Mouse (Mus musculus): ENCODE data around the gene Flot1. TPM values are rescaled to one million over a fixed set of nuclear protein-coding genes. Genes with fewer than 3 reads are reported as not detected.

Gene Flot1
- polyA plus RNA-seq, 1 experiment from 2014 or later = 46.9 TPM

DNA sequence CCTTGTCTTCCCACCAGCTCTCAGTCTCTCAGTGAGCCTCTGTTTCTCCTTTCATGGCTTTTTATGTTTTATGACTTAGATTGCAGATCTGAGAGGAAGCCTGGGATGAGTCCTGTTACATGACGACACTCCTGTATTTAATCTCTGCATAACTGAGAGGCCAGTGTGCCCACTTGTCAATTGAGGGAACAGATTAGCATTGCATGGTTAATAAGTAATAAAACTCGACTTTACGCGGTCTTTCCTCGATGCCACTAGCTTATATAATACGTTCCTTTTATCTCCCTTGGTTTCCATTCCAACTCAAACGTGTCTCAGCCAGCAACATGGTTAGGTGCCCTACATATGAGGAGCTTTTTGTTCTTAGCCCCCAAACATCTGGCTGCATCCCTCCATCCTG is 7.2 kb upstream of the Flot1 start:
- peaks cover 12% of the 10 kb centered on the region for H3K27me3 ChIP-seq (ENCODE audit: control insufficient read depth, insufficient read depth, low read length)
- H3K36me3 ChIP-seq (ENCODE audit: control insufficient read depth, insufficient read depth, low read length) = no peaks in the 10 kb centered on the region; the same call in 1 of the 2 replicates
- WGBS = 77% methylated on average over 7 of the region's 7 CpGs
- H3K27ac ChIP-seq (ENCODE audit: low read depth, low read length) = no peak overlapping the region
- ATAC-seq (ENCODE audit: low FRiP score) (no peak), DNase-seq (ENCODE audit: low spot score, missing footprints) (no peak)
- H3K4me1 ChIP-seq (ENCODE audit: control insufficient read depth, insufficient read depth, low read length) = no peaks in the 10 kb centered on the region
- H3K4me3 ChIP-seq (ENCODE audit: low read depth, low read length) = no peak overlapping the region
- no peak overlapping the region for H3K4me2 ChIP-seq
- no peak overlapping the region for H3K9ac ChIP-seq (ENCODE audit: low read length)
- no peaks in the 10 kb centered on the region for H3K9me3 ChIP-seq (ENCODE audit: control insufficient read depth, low read length)

GRCm38 (mm10) chr17:35816686-35817085 is 6.3 kb upstream of the Flot1 start:
- no peaks in the 10 kb centered on the region; the same call in 1 of the 2 replicates for H3K36me3 ChIP-seq (ENCODE audit: control insufficient read depth, insufficient read depth, low read length)
- WGBS = 38% methylated on average over 8 of the region's 14 CpGs
- H3K4me1 ChIP-seq (ENCODE audit: control insufficient read depth, insufficient read depth, low read length) = peaks cover 7% of the 10 kb centered on the region
- H3K4me3 ChIP-seq (ENCODE audit: low read depth, low read length) = no peak overlapping the region
- ATAC-seq (ENCODE audit: low FRiP score) (no peak), DNase-seq (ENCODE audit: low spot score, missing footprints) (no peak)
- H3K4me2 ChIP-seq = no peak overlapping the region
- H3K27me3 ChIP-seq (ENCODE audit: control insufficient read depth, insufficient read depth, low read length) = peaks cover 20% of the 10 kb centered on the region
- no peak overlapping the region for H3K9ac ChIP-seq (ENCODE audit: low read length)
- no peaks in the 10 kb centered on the region for H3K9me3 ChIP-seq (ENCODE audit: control insufficient read depth, low read length)
- no peak overlapping the region for H3K27ac ChIP-seq (ENCODE audit: low read depth, low read length)

DNA sequence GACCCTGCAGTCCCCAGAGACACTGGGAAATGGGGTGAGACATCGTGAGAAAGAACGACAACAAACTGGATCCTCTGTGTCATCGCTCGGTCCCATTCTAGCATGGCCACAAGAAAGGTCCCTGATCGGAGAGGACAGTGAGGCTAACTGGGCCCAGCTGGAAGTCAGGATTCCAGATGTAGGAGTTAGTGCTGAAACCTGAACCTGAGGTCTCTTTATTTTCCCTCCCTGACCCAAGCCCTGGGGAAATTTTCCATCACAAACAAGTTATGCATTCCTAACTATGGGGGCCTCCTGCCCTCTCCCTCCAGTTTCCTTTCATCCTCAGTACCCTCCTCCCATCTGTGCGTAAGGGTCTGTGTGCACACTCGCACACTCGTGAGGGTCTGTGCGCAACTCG is 5.8 kb upstream of the Flot1 start:
- Histone ChIP-seq H3K9ac (ENCODE audit: low read length) (no peak overlapping the region), H3K4me1 (ENCODE audit: control insufficient read depth, insufficient read depth, low read length) (peaks cover 13% of the 10 kb centered on the region), H3K36me3 (ENCODE audit: control insufficient read depth, insufficient read depth, low read length) (no peaks in the 10 kb centered on the region; the same call in 1 of the 2 replicates), H3K4me2 (no peak overlapping the region), H3K27ac (ENCODE audit: low read depth, low read length) (no peak overlapping the region), H3K4me3 (ENCODE audit: low read depth, low read length) (no peak overlapping the region), H3K9me3 (ENCODE audit: control insufficient read depth, low read length) (no peaks in the 10 kb centered on the region), H3K27me3 (ENCODE audit: control insufficient read depth, insufficient read depth, low read length) (peaks cover 21% of the 10 kb centered on the region)
- 55% methylated on average over 10 of the region's 10 CpGs for WGBS
- DNase-seq (ENCODE audit: low spot score, missing footprints) = no peak
- ATAC-seq (ENCODE audit: low FRiP score) = no peak

DNA sequence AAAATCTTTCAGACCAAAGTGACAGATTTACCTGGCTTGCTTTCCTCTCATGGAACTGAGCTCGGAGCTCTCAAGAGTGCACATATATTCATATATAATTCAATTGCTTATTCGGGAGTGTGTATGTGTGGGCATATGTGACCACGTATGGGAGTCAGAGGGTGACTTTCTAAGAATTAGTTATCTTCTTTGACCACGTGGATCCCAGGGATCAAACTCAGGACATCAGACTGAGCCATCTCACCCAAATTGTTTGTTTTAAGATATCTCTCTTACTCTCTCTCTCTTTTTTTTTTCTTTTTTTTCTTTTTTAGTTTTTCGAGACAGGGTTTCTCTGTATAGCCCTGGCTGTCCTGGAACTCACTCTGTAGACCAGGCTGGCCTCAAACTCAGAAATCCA is 2.9 kb upstream of the Flot1 start:
- Histone ChIP-seq H3K27me3 (ENCODE audit: control insufficient read depth, insufficient read depth, low read length) (peaks cover 21% of the 10 kb centered on the region), H3K4me1 (ENCODE audit: control insufficient read depth, insufficient read depth, low read length) (peaks cover 24% of the 10 kb centered on the region), H3K9me3 (ENCODE audit: control insufficient read depth, low read length) (no peaks in the 10 kb centered on the region), H3K27ac (ENCODE audit: low read depth, low read length) (no peak overlapping the region), H3K4me3 (ENCODE audit: low read depth, low read length) (no peak overlapping the region), H3K9ac (ENCODE audit: low read length) (no peak overlapping the region), H3K4me2 (no peak overlapping the region), H3K36me3 (ENCODE audit: control insufficient read depth, insufficient read depth, low read length) (no peaks in the 10 kb centered on the region)
- ATAC-seq (ENCODE audit: low FRiP score) (no peak), DNase-seq (ENCODE audit: low spot score, missing footprints) (no peak)
- 77% methylated on average over 5 of the region's 5 CpGs for WGBS

DNA sequence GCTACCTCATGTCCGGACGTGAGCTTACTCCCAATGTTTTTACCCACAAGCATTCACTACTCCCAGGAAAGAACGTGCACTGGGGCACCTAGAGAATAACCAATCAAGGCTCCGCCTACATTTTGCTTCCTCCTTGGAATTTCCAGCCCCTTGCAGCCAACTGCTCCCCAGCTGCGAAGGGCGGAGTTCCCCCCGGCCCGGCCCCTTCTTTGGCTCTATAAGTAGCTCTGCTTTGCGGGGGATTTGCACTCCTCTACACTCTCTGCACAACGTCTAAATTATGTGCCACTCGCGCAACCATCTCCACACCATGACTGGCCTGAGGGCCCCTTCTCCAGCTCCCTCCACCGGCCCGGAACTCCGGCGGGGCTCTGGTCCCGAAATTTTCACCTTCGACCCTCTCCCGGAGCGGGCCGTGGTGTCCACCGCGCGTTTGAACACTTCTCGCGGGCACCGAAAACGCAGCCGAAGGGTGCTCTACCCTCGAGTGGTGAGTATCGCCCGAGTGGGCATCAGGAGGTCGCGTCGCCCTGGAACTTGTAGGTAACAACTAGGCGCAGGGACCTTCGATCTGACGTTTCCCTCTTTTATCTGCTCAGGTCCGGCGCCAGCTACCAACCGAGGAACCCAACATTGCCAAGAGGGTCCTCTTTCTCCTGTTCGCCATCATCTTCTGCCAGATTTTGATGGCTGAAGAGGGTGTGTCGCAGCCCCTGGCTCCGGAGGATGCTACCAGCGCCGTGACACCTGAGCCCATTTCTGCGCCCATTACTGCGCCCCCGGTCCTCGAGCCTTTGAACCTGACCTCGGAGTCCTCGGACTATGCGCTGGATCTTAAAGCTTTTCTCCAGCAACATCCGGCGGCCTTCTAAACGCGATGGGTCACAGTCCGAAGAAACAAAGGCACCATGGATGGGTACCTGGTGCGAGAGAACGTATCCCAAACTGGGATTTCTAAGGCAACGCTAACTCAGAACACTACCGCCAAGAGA is 1.3 kb upstream of the Flot1 start, which contains the start of gene Ier3:
Ier3 (plus strand) TSS at position 246 of the 992 bp plus-strand sequence.
- Histone ChIP-seq H3K9ac (ENCODE audit: low read length) (peak within 1 kb of the TSS; percentile 76), H3K4me2 (peak within 1 kb of the TSS; percentile 92), H3K4me3 (ENCODE audit: low read depth, low read length) (peak within 1 kb of the TSS; percentile 58), H3K27me3 (ENCODE audit: control insufficient read depth, insufficient read depth, low read length) (peaks cover 21% of the 10 kb centered on the region), H3K27ac (ENCODE audit: low read depth, low read length) (no peak within 1 kb of the TSS), H3K9me3 (ENCODE audit: control insufficient read depth, low read length) (no peaks in the 10 kb centered on the region), H3K36me3 (ENCODE audit: control insufficient read depth, insufficient read depth, low read length) (no peaks in the 10 kb centered on the region; the same call in 1 of the 2 replicates), H3K4me1 (ENCODE audit: control insufficient read depth, insufficient read depth, low read length) (peaks cover 24% of the 10 kb centered on the region)
- under 1% methylated on average over 62 of the region's 62 CpGs for WGBS
- DNase-seq (ENCODE audit: low spot score, missing footprints) (peak; percentile 95), ATAC-seq (ENCODE audit: low FRiP score) (peak; percentile 25; the same call in 1 of the 2 replicates)

- Histone ChIP-seq H3K4me2 (peak overlapping the region; percentile 92), H3K9me3 (ENCODE audit: control insufficient read depth, low read length) (no peaks in the 10 kb centered on the region), H3K27me3 (ENCODE audit: control insufficient read depth, insufficient read depth, low read length) (peaks cover 21% of the 10 kb centered on the region), H3K4me1 (ENCODE audit: control insufficient read depth, insufficient read depth, low read length) (peaks cover 24% of the 10 kb centered on the region), H3K9ac (ENCODE audit: low read length) (peak overlapping the region; percentile 76), H3K27ac (ENCODE audit: low read depth, low read length) (peak overlapping the region; percentile 48; the same call in 1 of the 2 replicates), H3K4me3 (ENCODE audit: low read depth, low read length) (peak overlapping the region; percentile 58), H3K36me3 (ENCODE audit: control insufficient read depth, insufficient read depth, low read length) (no peaks in the 10 kb centered on the region; the same call in 1 of the 2 replicates)
- no peak for DNase-seq (ENCODE audit: low spot score, missing footprints)
- peak; percentile 22 for ATAC-seq (ENCODE audit: low FRiP score)
- 2% methylated on average over 11 of the region's 11 CpGs for WGBS
These were observed 466 bp upstream of the Flot1 start for GRCm38 (mm10) chr17:35822564-35822963.

- H3K9ac ChIP-seq (ENCODE audit: low read length) = no peak overlapping the region
- peak; percentile 73 for DNase-seq (ENCODE audit: low spot score, missing footprints)
- peaks cover 24% of the 10 kb centered on the region for H3K4me1 ChIP-seq (ENCODE audit: control insufficient read depth, insufficient read depth, low read length)
- H3K9me3 ChIP-seq (ENCODE audit: control insufficient read depth, low read length) = no peaks in the 10 kb centered on the region
- WGBS = 63% methylated on average over 7 of the region's 7 CpGs
- no peak overlapping the region; the same call in 1 of the 2 replicates for H3K4me2 ChIP-seq
- H3K27me3 ChIP-seq (ENCODE audit: control insufficient read depth, insufficient read depth, low read length) = peaks cover 20% of the 10 kb centered on the region
- ATAC-seq (ENCODE audit: low FRiP score) = no peak
- H3K27ac ChIP-seq (ENCODE audit: low read depth, low read length) = no peak overlapping the region
- H3K4me3 ChIP-seq (ENCODE audit: low read depth, low read length) = no peak overlapping the region
- H3K36me3 ChIP-seq (ENCODE audit: control insufficient read depth, insufficient read depth, low read length) = peaks cover 2% of the 10 kb centered on the region; the same call in 1 of the 2 replicates
These were observed 1.4 kb downstream of the Flot1 start for GRCm38 (mm10) chr17:35824402-35824801.

GRCm38 (mm10) chr17:35825109-35825850 is 2.2 kb downstream of the Flot1 start:
- no peak overlapping the region for H3K4me2 ChIP-seq
- DNase-seq (ENCODE audit: low spot score, missing footprints) (no peak), ATAC-seq (ENCODE audit: low FRiP score) (no peak)
- no peaks in the 10 kb centered on the region for H3K9me3 ChIP-seq (ENCODE audit: control insufficient read depth, low read length)
- no peak overlapping the region for H3K27ac ChIP-seq (ENCODE audit: low read depth, low read length)
- peaks cover 14% of the 10 kb centered on the region for H3K27me3 ChIP-seq (ENCODE audit: control insufficient read depth, insufficient read depth, low read length)
- no peak overlapping the region for H3K4me3 ChIP-seq (ENCODE audit: low read depth, low read length)
- WGBS = 93% methylated on average over 13 of the region's 13 CpGs
- H3K36me3 ChIP-seq (ENCODE audit: control insufficient read depth, insufficient read depth, low read length) = peaks cover 2% of the 10 kb centered on the region; the same call in 1 of the 2 replicates
- H3K4me1 ChIP-seq (ENCODE audit: control insufficient read depth, insufficient read depth, low read length) = peaks cover 28% of the 10 kb centered on the region
- no peak overlapping the region for H3K9ac ChIP-seq (ENCODE audit: low read length)
